Mouse (Mus musculus) cerebellum, postnatal 14 days (tissue): ENCODE measurements at regions not wholly inside any gene's neighbourhood (a gene's known extent, or its start where the extent isn't known, plus 50 kb on each side); places are given as distances from the start of the nearest gene placed in this dataset.

ENCODE experiments used
- DNase-seq, 2 experiments: peaks; one replicate each; pipeline ENCODE4 v3.0.0; 2021; ENCODE audit warnings: mixed read lengths in 2 of 2

DNA sequence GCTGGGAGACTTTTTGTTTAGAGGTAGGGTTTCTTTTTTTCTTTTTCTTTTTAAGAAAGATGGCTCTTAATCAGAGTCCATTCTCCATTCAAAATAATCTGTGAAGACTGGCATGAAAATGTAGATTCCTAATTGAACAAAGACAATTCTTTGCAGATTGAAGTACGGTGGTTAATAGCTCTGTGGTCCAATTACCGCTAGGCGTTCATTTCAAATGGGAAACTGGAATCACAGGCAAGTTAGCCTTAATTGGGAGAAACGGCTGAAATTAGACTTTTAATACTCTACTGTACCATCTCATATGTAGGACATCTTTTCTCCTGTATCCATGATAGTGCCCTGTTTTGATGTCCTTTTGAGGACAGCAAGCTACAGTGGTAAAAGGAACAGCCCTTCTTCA lies 61.2 kb downstream of the Ascl1 start:
- DNase-seq: no peak

DNA sequence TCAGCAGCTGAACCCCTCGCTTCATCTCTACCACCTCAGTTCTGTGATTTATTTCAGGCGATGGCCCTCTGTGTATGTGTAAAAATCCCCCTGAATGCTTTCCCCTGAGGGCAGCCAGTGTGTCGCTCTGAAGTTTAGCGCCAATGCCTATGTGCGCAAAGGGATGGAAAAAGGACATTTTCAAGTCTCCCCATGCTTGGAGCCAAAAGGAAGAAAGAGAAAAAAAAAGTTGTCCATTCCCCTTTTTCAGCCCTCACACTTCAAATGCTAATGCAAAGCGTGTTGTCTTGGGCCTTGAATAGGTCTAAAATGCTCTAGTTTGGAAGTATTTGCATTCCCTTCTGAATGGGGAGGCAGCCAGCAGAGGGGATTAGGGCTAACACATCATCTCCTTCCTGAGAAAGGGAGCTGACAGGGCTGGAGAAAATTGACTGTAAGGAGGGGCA lies 73.5 kb downstream of the Ascl1 start:
- DNase-seq: no peak

DNA sequence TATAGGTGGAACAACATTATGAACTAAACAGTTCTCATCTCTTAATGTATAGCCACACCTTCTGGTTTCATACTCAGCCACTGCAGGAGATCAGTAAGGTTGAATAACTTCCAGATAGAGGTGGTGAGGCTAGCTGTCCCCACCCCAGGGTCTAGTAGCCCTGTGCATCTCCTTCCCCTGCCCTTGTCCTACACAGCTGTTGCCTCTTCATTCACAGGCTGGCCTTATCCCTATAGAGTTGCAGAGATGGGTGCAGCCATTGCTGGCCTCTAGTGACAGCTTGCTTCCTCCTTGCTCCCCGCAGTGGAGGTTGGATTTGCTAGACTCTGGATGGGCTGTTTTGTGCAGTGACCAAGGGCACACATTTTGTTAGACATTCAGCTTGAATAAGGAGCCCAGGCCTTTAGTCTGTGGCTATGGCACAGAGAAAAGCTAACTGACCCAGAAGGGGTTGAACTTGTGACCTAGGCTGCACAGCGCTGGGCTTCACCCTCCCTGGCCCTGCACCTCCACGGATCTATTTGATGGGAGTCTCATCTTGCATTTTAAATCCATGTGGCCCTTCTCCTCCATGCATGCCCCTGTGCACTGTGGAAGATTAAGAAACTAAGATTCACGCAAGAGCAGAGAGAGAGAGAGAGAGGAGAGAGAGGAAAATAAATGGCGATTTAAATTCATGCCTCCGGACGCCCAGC lies 74.1 kb downstream of the Ascl1 start:
- no peak for DNase-seq

DNA sequence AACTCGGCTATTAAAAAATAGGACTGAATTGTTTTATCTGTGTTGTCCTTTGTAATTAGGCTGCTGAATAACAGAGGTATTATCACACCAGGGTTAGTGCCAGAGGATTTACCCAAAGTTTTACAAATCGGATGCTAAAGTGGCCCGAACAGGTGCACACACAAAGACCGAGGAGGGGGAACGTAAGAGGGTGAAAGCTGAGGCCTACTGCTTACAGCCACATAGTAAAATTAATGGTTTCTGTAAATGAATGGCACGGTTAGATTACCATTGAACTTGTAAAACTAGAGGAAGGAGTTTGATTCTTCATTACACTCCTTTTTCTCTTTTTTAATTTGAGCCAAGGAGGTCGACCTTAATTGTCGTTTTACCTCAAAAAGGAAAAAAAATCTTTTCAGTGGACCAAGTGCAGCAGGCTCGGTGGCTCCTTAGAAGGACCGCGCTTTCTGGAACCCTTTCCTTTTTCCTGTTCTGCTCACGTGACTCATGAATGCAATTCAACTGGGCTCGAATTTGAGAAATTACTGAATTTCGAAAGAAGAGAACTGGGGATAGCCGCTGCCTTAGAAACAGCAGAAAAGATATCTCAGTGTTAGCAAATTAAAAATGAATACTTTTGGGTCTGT lies 99.1 kb downstream of the Ascl1 start:
- DNase-seq: no peak

DNA sequence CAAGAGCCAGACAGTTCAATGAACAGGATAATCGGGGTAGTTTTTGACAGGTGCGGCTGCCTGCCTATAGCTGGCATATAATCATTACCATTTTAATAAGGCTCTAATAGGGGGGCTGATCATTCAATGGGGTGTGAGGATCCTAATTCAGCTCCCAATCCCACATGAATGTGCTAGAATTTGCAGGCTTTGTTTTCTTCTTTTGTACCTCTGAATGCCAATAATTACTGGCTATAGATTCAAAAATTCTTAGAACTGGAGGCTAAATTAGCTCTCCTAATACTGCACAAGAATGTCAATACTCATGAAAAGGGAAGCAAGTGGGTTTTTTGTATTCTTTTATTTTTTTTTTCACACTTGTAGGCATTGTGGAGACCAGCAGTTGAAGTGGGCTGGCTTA lies 104.3 kb downstream of the Ascl1 start:
- no peak for DNase-seq

DNA sequence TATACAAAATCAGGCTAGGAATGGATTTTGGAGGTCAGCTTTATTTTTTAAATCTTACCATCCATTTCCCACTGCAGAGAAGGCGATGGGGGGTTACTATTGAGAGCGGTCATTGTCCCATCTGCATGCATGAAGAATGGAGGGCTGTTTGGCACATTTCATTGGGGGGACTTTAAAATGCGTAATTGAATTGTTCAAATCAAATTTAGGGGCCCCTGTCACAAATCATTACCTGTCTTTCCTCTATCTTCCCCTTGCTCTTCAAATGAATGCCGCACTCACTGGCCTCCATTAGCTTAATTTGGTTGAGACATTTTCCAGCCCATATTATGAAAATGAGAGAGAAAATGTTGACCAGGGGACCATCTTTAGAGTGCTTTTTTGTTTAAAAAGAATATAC lies 108.2 kb downstream of the Ascl1 start:
- DNase-seq: no peak

DNA sequence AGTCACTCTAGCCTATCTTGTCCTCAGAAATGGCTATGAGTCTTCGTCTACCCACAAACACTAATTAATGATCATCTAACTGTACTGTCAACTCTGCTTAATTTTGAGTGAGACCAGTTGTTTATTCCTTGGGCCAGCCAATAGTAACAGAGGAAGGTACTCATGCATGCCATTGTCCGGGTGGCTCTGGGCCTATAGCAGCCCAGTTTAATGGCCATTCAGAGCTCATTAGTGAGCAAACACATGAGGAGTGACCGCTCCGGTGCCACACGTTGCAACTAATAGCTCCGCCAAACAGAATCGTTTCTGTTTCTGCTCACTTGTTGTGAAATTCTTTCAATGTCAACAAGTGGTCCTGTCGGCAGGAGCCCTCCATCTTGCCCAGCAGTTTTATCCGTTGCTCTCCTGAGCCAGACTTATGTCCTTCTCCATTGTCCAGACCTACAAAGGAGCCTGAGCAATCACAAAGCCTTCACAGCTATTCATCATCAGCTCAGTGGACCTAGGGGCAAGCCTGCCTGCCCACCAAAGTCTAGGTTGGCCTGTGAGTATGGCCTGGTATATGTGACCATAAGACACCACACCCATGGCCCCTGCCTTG lies 108.8 kb downstream of the Ascl1 start:
- DNase-seq: no peak

DNA sequence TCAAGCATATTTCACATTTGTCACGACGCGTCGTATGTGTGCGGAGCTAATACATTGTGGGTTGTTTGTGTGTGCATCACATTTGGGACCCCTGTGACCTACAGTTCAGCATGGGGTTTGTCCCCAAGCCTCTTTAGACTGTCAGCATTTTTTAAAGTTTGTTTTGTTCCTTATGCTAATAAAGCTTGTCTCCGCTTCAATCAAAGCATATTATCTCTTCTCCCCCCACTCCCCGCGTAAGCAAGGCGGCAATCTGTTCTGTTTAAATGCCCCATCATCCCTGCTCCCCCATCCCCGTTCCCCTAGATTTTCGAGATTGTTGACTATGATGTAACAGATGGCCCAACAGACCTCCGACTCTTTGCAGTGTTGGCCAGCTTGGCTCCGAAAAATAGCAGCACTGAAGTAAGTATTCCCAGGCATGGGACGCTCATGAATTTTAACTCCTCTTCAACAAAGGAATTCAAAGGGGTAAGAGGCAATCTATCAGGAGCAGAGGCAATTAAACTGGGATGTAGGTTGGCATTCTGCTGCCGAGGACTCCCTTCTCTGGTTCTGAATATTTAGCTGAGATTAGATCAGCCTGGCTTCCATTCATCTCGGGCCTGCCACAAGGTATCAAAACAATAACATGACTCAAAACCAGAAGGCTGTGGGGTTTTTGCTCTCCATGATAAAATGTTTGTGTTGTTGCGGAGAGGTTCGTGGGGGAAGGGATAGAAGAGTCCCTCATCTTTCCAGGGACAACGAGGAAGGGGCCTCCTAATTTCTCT lies 141.9 kb downstream of the Ascl1 start:
- peak; percentile 20 to 49 for DNase-seq

DNA sequence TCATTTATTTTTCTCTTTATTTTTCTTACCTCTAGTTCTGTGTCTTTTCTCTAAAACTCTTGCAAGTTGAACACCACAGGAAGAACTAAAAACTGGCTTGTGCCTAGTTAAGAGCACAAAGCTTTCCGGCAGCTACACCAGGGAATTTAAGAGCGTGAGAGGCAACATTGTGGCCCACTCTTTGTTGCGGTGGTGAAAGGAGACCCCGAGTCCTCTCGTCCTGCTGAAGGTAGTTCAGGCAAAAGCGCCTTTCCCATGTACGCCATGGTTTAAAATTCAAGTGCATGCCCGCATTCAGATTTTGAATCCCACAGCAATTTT lies 142.4 kb downstream of the Ascl1 start:
- DNase-seq: peak in 1 of 2 experiments; percentile 6

DNA sequence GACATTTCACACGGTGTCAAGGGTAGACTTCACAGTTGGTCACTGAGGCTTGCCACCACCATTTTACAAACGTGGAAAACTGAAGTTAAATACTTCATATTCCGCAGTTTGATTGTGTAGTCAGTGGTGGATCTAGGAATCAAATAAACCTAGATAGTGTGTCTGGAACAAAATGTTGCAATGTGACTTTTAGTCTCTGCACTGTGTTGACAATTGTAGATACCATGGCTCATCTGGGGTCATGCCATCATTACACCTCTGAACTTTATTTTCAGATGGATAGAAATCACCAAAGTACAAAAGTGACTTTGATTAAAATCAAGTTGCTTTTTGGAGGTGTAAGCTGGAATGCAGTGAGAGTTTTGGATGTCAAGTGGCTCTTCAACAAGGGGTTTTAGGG lies 158.3 kb downstream of the Ascl1 start:
- DNase-seq: no peak

DNA sequence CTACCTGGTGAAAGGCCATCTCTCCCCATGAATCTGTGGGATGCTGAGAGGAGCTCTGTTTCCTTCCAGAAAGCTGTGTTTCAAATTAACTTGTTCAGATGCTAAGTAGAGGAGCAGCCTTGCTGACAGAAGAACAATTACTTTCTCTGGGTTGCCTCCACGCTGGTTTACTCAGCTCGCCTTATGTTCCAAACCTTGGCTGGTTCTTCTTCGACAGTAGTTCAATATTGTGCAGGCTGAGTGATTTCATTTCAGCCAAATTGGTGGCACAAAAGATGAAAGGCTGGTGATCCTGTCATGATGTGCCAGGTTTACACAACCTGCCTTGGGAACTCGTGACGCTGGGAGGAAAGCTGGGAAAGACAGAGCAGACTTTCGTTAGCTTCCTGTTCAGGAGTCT lies 160.1 kb downstream of the Ascl1 start:
- DNase-seq: peak; percentile 35 to 46

DNA sequence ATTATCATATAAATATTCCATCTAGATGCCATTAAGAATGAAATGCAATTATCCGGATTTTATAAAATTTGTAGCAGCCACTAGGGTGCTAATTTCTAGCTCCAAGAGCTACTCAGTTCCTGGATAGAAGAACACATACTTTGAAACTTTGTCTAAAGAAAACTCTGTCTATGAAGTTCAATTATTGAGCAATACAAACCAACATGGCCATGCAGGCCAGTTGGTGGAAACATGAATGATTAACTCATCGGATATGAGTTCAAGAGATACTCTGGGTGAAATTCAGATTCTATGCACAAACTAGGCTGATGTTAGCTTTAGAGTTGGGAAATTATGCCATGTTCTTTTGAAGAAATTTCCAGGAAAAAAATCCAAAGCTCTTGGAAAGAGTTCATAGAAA lies 164.0 kb downstream of the Ascl1 start:
- no peak for DNase-seq

DNA sequence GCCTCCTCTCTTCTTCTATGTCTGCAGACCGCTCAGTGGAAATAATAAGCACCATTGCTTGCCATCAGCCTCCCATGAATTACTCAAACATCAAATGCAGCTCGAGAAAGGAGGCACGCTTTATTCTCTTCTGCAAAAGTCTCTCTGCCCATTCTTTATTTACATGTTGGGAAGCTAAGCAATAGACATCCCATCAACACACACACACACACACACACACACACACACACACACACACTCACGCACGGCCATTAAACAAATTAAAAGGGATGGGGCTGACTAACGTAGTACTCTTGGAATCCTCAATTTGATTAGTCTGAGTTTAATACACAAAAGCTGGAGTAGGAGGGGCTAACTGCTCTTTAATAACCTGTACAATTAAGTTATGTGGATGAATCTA lies 167.7 kb downstream of the Ascl1 start:
- DNase-seq: no peak

DNA sequence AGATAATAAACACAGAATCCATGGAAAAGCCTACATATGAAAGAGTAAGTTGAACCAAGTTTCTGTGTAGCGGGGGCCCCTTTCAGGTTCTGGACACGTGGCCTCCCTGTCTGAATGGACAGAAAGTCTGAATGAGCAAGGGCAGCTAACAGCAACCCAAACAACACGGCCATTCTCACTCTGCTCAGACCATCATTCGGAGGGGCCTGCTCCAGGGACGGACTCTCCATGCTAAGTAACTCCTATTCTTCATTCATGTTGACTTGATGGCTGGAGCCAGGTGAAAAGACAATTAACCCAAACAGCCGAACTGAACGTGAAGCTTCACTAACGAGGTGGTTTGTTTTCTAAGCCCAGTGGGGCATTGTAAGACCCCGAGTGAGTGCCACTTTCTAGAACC lies 168.3 kb downstream of the Ascl1 start:
- no peak for DNase-seq

DNA sequence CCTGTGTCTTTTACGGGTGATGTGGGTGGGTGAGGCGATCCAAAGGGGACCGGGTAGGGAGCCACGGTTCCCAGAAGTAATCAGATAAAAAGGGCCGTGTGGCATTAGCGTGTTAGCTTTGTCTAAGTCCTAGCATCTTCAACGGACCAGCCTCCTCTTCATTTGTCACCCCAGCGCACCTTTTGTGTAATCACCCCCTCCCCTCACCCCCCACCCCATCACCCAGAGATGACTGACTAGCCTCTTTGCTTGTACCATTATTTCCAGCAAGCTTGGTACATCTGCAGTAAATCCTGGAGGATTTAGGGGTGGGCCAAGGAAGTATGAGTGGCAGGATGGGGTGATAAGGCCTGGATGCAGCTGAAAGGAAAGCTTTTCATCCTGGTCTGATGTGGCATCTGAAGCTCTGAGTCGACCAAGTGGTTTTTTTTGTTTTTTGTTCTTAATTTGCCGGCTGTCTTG lies 183.8 kb downstream of the Ascl1 start:
- no peak for DNase-seq

DNA sequence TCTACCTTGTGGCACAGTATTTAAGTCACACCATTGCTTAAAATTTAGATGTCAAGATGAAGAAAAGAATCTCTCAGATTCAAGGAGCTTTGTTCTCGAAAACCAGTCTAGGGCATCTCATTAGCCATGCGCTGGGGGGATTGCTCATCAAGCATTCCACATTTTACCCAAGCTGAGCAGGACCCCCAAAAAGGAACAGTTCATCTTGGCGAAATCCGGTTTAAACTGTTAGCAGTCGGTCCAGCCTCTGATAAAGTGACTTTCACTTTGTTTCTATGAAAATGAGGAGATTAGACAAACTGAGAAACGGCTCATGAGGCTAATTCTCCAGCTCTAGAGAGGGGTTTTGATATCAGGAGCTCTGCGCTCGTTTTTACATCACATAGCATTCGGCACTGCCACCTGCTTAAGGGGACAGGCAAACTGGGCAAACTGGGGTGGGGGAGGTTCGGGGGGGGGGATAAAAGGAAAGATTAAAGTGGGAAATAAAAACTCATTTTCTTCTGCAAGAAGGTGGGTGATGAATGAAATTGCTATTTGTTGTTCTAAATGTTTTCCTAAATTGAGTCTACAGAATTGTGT lies 184.6 kb downstream of the Ascl1 start:
- DNase-seq: no peak

DNA sequence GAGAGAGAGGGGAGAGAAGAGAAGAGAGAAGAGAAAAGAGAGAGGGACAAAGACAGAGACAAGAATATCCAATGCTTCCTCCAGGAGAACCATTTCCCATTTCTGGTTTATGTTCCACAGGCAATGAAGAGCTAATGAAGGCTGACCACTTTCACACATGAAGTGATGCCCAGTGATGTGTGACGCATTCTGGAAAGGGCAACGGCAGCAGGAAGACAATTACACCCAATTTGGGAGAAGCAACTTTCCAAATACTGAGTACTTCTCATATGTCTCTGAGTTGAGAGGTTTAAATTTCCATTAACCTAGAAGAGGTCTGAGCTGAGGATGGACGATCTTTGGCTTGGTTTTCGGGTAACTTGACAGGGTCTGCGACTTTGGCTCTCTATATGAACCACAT lies 196.3 kb downstream of the Ascl1 start:
- peak in 1 of 2 experiments; percentile 6 for DNase-seq

DNA sequence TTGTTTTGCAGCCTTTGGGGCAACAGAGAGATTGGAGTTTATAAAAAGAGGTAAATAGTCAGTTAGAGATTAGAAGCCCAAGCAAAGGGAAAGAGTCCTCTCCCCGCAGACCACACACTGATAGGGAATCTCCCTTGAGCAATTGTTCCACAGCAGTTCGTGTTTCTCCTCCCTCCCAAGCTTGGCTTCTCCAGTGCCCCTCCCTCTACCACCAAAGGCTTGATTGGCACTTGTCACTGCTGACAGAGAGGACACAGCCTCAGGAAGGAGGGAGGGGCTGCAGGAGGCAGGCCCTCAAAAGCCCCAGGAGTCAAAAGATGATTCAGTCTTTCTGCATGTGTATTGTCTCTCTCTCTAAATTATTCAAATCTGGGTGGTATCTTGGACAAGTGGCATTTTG lies 200.1 kb downstream of the Ascl1 start:
- no peak for DNase-seq

DNA sequence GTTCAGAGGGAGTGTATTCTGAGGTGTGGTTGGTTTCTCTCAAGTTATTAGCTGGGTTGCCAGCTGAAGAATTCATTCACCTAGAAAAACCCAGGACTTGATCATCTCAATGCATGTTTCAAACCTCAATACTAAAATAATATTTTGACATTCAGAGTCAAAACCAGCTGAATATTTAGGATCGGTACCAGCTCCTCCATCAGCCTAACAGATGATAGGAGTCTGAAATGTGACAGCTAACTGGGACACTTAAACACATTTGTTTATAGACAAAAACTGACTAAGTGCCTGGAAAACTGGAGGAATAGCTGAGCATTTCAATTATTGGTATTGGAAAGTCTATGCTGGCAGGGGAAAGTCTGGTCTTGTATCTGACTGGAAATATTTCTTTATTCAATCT lies 206.6 kb downstream of the Ascl1 start:
- no peak for DNase-seq

DNA sequence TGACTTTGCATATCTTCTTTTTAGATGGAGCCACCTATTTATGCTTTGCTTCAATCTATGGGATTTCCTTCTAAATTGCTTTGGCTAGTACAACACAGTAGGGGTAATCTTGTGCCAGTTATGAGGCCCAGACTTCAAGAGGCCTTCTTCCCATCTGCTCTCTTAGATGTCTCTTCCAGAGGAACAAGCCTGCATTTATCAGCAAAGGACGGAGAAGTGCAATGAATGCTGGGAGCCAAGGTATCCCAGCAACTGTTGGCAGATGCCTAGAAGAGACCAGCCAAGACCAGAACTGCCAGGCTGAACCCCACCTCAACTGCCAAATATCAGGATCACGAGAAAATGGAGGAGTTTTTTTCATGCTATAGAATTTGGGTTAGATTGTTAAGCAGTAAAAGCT lies 209.2 kb downstream of the Ascl1 start:
- DNase-seq: peak; percentile 49 to 64
